Mouse (Mus musculus): ENCODE measurements around the gene Emc10. TPM values are rescaled to one million over a fixed set of nuclear protein-coding genes. Genes with fewer than 3 reads are reported as not detected.

Emc10 gene
- polyA plus RNA-seq, 2 experiments: 151 to 182 TPM

GRCm38 (mm10) chr7:44533746-44534045 is 37.4 kb upstream of the Emc10 start:
- H3K36me3 ChIP-seq (ENCODE audit: control insufficient read depth, insufficient read depth, low read length): peaks cover 65% of the 10 kb centered on the region
- no peak overlapping the region for H3K27ac ChIP-seq (replicated peaks; ENCODE audit: low read depth, low read length)
- H3K9me3 ChIP-seq (ENCODE audit: control insufficient read depth, low read length): no peaks in the 10 kb centered on the region
- no peak for TF ChIP-seq POLR2A (IDR thresholded peaks at IDR 0.05; ENCODE audit: borderline replicate concordance, extremely low read depth, insufficient read depth, insufficient read length)
- WGBS: 71% methylated on average over 12 of the region's 12 CpGs
- no peak for DNase-seq (ENCODE audit: low spot score)
- no peak overlapping the region for H3K9ac ChIP-seq (ENCODE audit: low read depth, low read length, severe bottlenecking)
- no peaks in the 10 kb centered on the region for H3K4me1 ChIP-seq (ENCODE audit: control insufficient read depth, insufficient read depth, low read length)
- H3K4me3 ChIP-seq (replicated peaks; ENCODE audit: low read length): no peak overlapping the region
- ATAC-seq (ENCODE audit: low FRiP score, low read depth): no peak
- 0 out of 2 replicates have a peak, but pooled peaks cover 6% of the 10 kb centered on the region for H3K27me3 ChIP-seq (ENCODE audit: control insufficient read depth, insufficient read depth, low read length)
- H3K4me2 ChIP-seq (replicated peaks; ENCODE audit: low read depth, low read length, severe bottlenecking): no peak overlapping the region

GRCm38 (mm10) chr7:44532918-44533745 is 36.8 kb upstream of the Emc10 start:
- Histone ChIP-seq H3K4me2 (replicated peaks; ENCODE audit: low read depth, low read length, severe bottlenecking) (no peak overlapping the region), H3K27me3 (ENCODE audit: control insufficient read depth, insufficient read depth, low read length) (0 out of 2 replicates have a peak, but pooled peaks cover 6% of the 10 kb centered on the region), H3K4me3 (replicated peaks; ENCODE audit: low read length) (no peak overlapping the region), H3K9ac (ENCODE audit: low read depth, low read length, severe bottlenecking) (no peak overlapping the region), H3K27ac (replicated peaks; ENCODE audit: low read depth, low read length) (no peak overlapping the region), H3K9me3 (ENCODE audit: control insufficient read depth, low read length) (no peaks in the 10 kb centered on the region), H3K36me3 (ENCODE audit: control insufficient read depth, insufficient read depth, low read length) (peaks cover 59% of the 10 kb centered on the region), H3K4me1 (ENCODE audit: control insufficient read depth, insufficient read depth, low read length) (peaks cover 2% of the 10 kb centered on the region; the same call in 1 of the 2 replicates)
- WGBS: 86% methylated on average over 24 of the region's 29 CpGs
- DNase-seq (ENCODE audit: low spot score): no peak
- no peak for TF ChIP-seq POLR2A (IDR thresholded peaks at IDR 0.05; ENCODE audit: borderline replicate concordance, extremely low read depth, insufficient read depth, insufficient read length)
- no peak for ATAC-seq (ENCODE audit: low FRiP score, low read depth)

- H3K4me2 ChIP-seq (replicated peaks; ENCODE audit: low read depth, low read length, severe bottlenecking): no peak within 1 kb of the TSS
Measured at GRCm38 (mm10) chr7:44531946-44532732, 35.8 kb upstream of the Emc10 start, which contains the start of gene Spib. Spib (minus strand) TSS chr7:44532071.

GRCm38 (mm10) chr7:44531207-44531606 is 34.9 kb upstream of the Emc10 start:
- peaks cover 11% of the 10 kb centered on the region for H3K27me3 ChIP-seq (ENCODE audit: control insufficient read depth, insufficient read depth, low read length)
- no peak overlapping the region for H3K4me3 ChIP-seq (replicated peaks; ENCODE audit: low read length)
- H3K4me2 ChIP-seq (replicated peaks; ENCODE audit: low read depth, low read length, severe bottlenecking): no peak overlapping the region
- DNase-seq (ENCODE audit: low spot score) (no peak), ATAC-seq (ENCODE audit: low FRiP score, low read depth) (no peak)
- H3K27ac ChIP-seq (replicated peaks; ENCODE audit: low read depth, low read length): no peak overlapping the region
- TF ChIP-seq POLR2A (IDR thresholded peaks at IDR 0.05; ENCODE audit: borderline replicate concordance, extremely low read depth, insufficient read depth, insufficient read length): no peak
- WGBS: 47% methylated on average over 4 of the region's 5 CpGs
- H3K36me3 ChIP-seq (ENCODE audit: control insufficient read depth, insufficient read depth, low read length): peaks cover 40% of the 10 kb centered on the region
- H3K4me1 ChIP-seq (ENCODE audit: control insufficient read depth, insufficient read depth, low read length): peaks cover 7% of the 10 kb centered on the region
- H3K9ac ChIP-seq (ENCODE audit: low read depth, low read length, severe bottlenecking): peak overlapping the region; percentile 12; the same call in 1 of the 2 replicates
- no peaks in the 10 kb centered on the region for H3K9me3 ChIP-seq (ENCODE audit: control insufficient read depth, low read length)

More at GRCm38 (mm10) chr7:44531946-44532732, 35.8 kb upstream of the Emc10 start, which contains the start of gene Spib:
- ATAC-seq (ENCODE audit: low FRiP score, low read depth) (no peak), DNase-seq (ENCODE audit: low spot score) (no peak)
- H3K27me3 ChIP-seq (ENCODE audit: control insufficient read depth, insufficient read depth, low read length): peaks cover 8% of the 10 kb centered on the region; the same call in 1 of the 2 replicates
- no peak for TF ChIP-seq POLR2A (IDR thresholded peaks at IDR 0.05; ENCODE audit: borderline replicate concordance, extremely low read depth, insufficient read depth, insufficient read length)
- H3K4me3 ChIP-seq (replicated peaks; ENCODE audit: low read length): no peak within 1 kb of the TSS
- peaks cover 49% of the 10 kb centered on the region for H3K36me3 ChIP-seq (ENCODE audit: control insufficient read depth, insufficient read depth, low read length)
- 74% methylated on average over 4 of the region's 4 CpGs for WGBS
- no peaks in the 10 kb centered on the region for H3K9me3 ChIP-seq (ENCODE audit: control insufficient read depth, low read length)
- H3K27ac ChIP-seq (replicated peaks; ENCODE audit: low read depth, low read length): no peak within 1 kb of the TSS
- H3K9ac ChIP-seq (ENCODE audit: low read depth, low read length, severe bottlenecking): peak within 1 kb of the TSS; percentile 12; the same call in 1 of the 2 replicates
- peaks cover 7% of the 10 kb centered on the region for H3K4me1 ChIP-seq (ENCODE audit: control insufficient read depth, insufficient read depth, low read length)

- no peak for TF ChIP-seq POLR2A (IDR thresholded peaks at IDR 0.05; ENCODE audit: borderline replicate concordance, extremely low read depth, insufficient read depth, insufficient read length)
- H3K9ac ChIP-seq (ENCODE audit: low read depth, low read length, severe bottlenecking): no peak overlapping the region
- peaks cover 18% of the 10 kb centered on the region for H3K27me3 ChIP-seq (ENCODE audit: control insufficient read depth, insufficient read depth, low read length)
- 72% methylated on average over 3 of the region's 3 CpGs for WGBS
- peaks cover 33% of the 10 kb centered on the region for H3K36me3 ChIP-seq (ENCODE audit: control insufficient read depth, insufficient read depth, low read length)
- peaks cover 7% of the 10 kb centered on the region for H3K4me1 ChIP-seq (ENCODE audit: control insufficient read depth, insufficient read depth, low read length)
- ATAC-seq (ENCODE audit: low FRiP score, low read depth): no peak
- H3K27ac ChIP-seq (replicated peaks; ENCODE audit: low read depth, low read length): no peak overlapping the region
- no peaks in the 10 kb centered on the region for H3K9me3 ChIP-seq (ENCODE audit: control insufficient read depth, low read length)
- DNase-seq (ENCODE audit: low spot score): no peak
- H3K4me3 ChIP-seq (replicated peaks; ENCODE audit: low read length): no peak overlapping the region
- H3K4me2 ChIP-seq (replicated peaks; ENCODE audit: low read depth, low read length, severe bottlenecking): no peak overlapping the region
Measured at GRCm38 (mm10) chr7:44530507-44530906, 34.2 kb upstream of the Emc10 start.
